ENCODE assay signal across 8 mouse cellular contexts in the genomic region with DNA sequence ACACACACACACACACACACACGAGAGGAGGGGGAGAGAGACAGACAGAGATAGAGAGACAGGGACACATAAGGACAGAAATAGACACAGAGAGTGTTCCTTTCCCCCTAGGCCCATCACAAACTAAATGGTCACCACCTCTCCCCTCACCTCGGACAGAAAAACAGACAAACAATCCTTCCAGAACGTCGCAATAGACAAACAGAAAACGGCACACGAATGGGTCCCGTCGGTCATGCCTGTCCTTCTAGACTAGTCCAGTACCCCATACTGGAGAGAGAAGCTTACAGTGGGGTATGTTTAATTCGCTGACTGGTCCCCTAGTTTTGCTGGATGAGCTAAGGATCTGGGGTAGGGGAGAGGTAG. TPM values are rescaled to one million over a fixed set of nuclear protein-coding genes. Genes with fewer than 3 reads are reported as not detected.
DNase-seq lines count a peak whose midpoint lies in the region; ATAC-seq and TF ChIP-seq lines count a peak whose summit lies in the region.

No protein-coding gene starts in this region.

- peak overlapping the region; percentile 47 for H3ac ChIP-seq in C2C12 (ENCODE audit: control insufficient read depth, insufficient read length, low read depth)

- no peaks in the 10 kb centered on the region for H3K9me3 ChIP-seq in heart, embryonic 15.5 days (replicated peaks)
- no peaks in the 10 kb centered on the region for H3K9me3 ChIP-seq in liver, embryonic 15.5 days (replicated peaks)

- peaks cover 24% of the 10 kb centered on the region for H3K4me1 ChIP-seq in heart, embryonic 15.5 days (replicated peaks)
- peaks cover 16% of the 10 kb centered on the region for H3K4me1 ChIP-seq in liver, embryonic 15.5 days (replicated peaks)

- H3K27me3 ChIP-seq in C2C12 (ENCODE audit: control insufficient read depth, insufficient read depth, insufficient read length), result no peaks in the 10 kb centered on the region
- H3K27me3 ChIP-seq in heart, embryonic 15.5 days, result peaks cover 14% of the 10 kb centered on the region; the same call in 1 of the 2 replicates
- peaks cover 61% of the 10 kb centered on the region for H3K27me3 ChIP-seq in liver, embryonic 15.5 days

- 1% methylated on average over 9 of the region's 9 CpGs for WGBS in heart, embryonic 15.5 days
- WGBS in liver, embryonic 15.5 days (ENCODE audit: insufficient replicate concordance), result under 1% methylated on average over 9 of the region's 9 CpGs

- no peak for ATAC-seq in heart, embryonic 15.5 days (replicated peaks; ENCODE audit: insufficient number of reproducible peaks, insufficient read depth, low FRiP score, low read depth)
- no peak for ATAC-seq in liver, embryonic 15.5 days (ENCODE audit: insufficient read depth)

- H3K9ac ChIP-seq in heart, embryonic 15.5 days, result peak overlapping the region; percentile 69
- no peak overlapping the region for H3K9ac ChIP-seq in liver, embryonic 15.5 days

- peak overlapping the region; percentile 97 for H3K4me2 ChIP-seq in heart, embryonic 15.5 days
- peak overlapping the region; percentile 72 for H3K4me2 ChIP-seq in liver, embryonic 15.5 days

- no peak for TF ChIP-seq CTCF in C2C12 (IDR thresholded peaks at IDR 0.05; ENCODE audit: control insufficient read depth, insufficient read depth, insufficient read length)

- intact Hi-C loops in left cerebral cortex, postnatal 14 days (cut with DNase I), result loop anchor here (5.0 to 10.0 kb wide), 4 partner anchors 102 to 999 kb away; no protein-coding TSS in a partner anchor

- peak; percentile 59 for DNase-seq in embryo, embryonic 10.5 days (ENCODE audit: low spot score)
- no peak for DNase-seq in embryo, embryonic 11 days
- no peak for DNase-seq in layer of hippocampus, postnatal 10 days (ENCODE audit: low spot score in 2 of 2)
- DNase-seq in adrenal gland, postnatal 4 days (ENCODE audit: low spot score in 2 of 2), result no peak
- DNase-seq in left cerebral cortex, postnatal 14 days (ENCODE audit: low spot score in 2 of 2), result no peak

- peak overlapping the region; percentile 57 for H3K4me3 ChIP-seq in C2C12 (ENCODE audit: insufficient read depth, poor library complexity, severe bottlenecking)
- peak overlapping the region; percentile 77 for H3K4me3 ChIP-seq in heart, embryonic 15.5 days
- peak overlapping the region; percentile 53 for H3K4me3 ChIP-seq in liver, embryonic 15.5 days (replicated peaks)

- peaks cover 41% of the 10 kb centered on the region for H3K79me2 ChIP-seq in C2C12 (ENCODE audit: control insufficient read depth, insufficient read depth)

- H3K27ac ChIP-seq in heart, embryonic 15.5 days, result peak overlapping the region; percentile 72
- no peak overlapping the region for H3K27ac ChIP-seq in liver, embryonic 15.5 days (replicated peaks)

- no peaks in the 10 kb centered on the region for H3K36me3 ChIP-seq in C2C12 (ENCODE audit: control insufficient read depth, insufficient read depth)
- no peaks in the 10 kb centered on the region for H3K36me3 ChIP-seq in heart, embryonic 15.5 days
- no peaks in the 10 kb centered on the region for H3K36me3 ChIP-seq in liver, embryonic 15.5 days (replicated peaks)

- H3K79me3 ChIP-seq in C2C12 (ENCODE audit: low read depth), result peaks cover 4% of the 10 kb centered on the region

TF ChIP-seq in C2C12, 6 proteins besides CTCF, POLR2A, EP300 and RAD21:
- TF ChIP-seq FOSL1 (IDR thresholded peaks at IDR 0.05; ENCODE audit: insufficient read depth, low read length, poor library complexity, severe bottlenecking), result no peak
- no peak for TF ChIP-seq MYOG (IDR thresholded peaks at IDR 0.05; ENCODE audit: control insufficient read depth, extremely low read depth, insufficient read length)
- no peak for TF ChIP-seq MYOD1 (IDR thresholded peaks at IDR 0.05; ENCODE audit: control insufficient read depth, insufficient read length, low read depth)
- no peak for TF ChIP-seq MAX (IDR thresholded peaks at IDR 0.05)
- no peak for TF ChIP-seq USF1 (IDR thresholded peaks at IDR 0.05; ENCODE audit: low read depth)
- TF ChIP-seq CEBPB (IDR thresholded peaks at IDR 0.05; ENCODE audit: low read depth), result no peak

RNA-seq across cellular contexts. Expression of a gene that starts 0.9 kb away (rescaled TPM):
- polyA plus RNA-seq in C2C12 (2012; fragmentation: generic; extraction: Trizol), result 1.9 TPM
- polyA plus RNA-seq in heart, embryonic 15.5 days (2015; fragmentation: Nextera tagmentation; extraction: Ambion mirVana), result 6.9 and 8.6 TPM in 2 replicates
- polyA plus RNA-seq in liver, embryonic 15.5 days (2015; fragmentation: Nextera tagmentation; extraction: Ambion mirVana), result 0.31 TPM in 2 replicates
- 100 to 1,000 TPM; 303 to 317 TPM for total RNA-seq in layer of hippocampus, postnatal 10 days (2021)
- 10 to 100 TPM in 1 of 2 experiments, 1 to 10 TPM in 1; 4.5 to 10.1 TPM for total RNA-seq in adrenal gland, postnatal 4 days (2021)
- 100 to 1,000 TPM; 224 to 256 TPM for total RNA-seq in left cerebral cortex, postnatal 14 days (2021)

Comparison
In these comparisons a context has a peak if more than half of its experiments do, and no peak if none do; other contexts are left out.
1. RNA of a gene that starts 0.9 kb away (total RNA-seq): 303 to 317 TPM in layer of hippocampus, postnatal 10 days and 224 to 256 TPM in left cerebral cortex, postnatal 14 days; 4.5 to 10.1 TPM in adrenal gland, postnatal 4 days; every median in the first group is over 10 times any median in the second.
2. Peak in every context shown above with its lines, with median percentiles within 50 percentile points of each other: H3K4me3 ChIP-seq.